Mouse (Mus musculus) limb, embryonic 15.5 days (tissue): ENCODE measurements at regions not wholly inside any gene's neighbourhood (a gene's known extent, or its start where the extent isn't known, plus 50 kb on each side); places are given as distances from the start of the nearest gene placed in this dataset.

Source experiments
- ATAC-seq: fragments of 200-750 bp; cut with Nextera tagmentation; 2 replicates; pipeline ENCODE4 v1.8.0; 2017; ENCODE audit warnings: low read depth, moderate TSS enrichment; ENCODE audit not compliant: insufficient number of reproducible peaks, low FRiP score, low TSS enrichment
- H3K27ac ChIP-seq: fragments of 300-500 bp; sonication (generic); 2 replicates; pipeline ENCODE4 v1.5.1; 2015; ENCODE audit warnings: moderate library complexity, mild to moderate bottlenecking, inconsistent platforms
- H3K27me3 ChIP-seq: fragments of 300-500 bp; sonication (generic); 2 replicates; pipeline ENCODE4 v1.6.1; 2015; ENCODE audit warnings: inconsistent platforms
- H3K36me3 ChIP-seq: fragments of 300-500 bp; sonication (generic); 2 replicates; pipeline ENCODE4 v1.6.1; 2015; ENCODE audit warnings: inconsistent platforms
- H3K4me1 ChIP-seq: fragments of 300-500 bp; sonication (generic); 2 replicates; pipeline ENCODE4 v1.6.1; 2015; ENCODE audit warnings: inconsistent platforms
- H3K4me2 ChIP-seq: fragments of 300-500 bp; sonication (generic); 2 replicates; pipeline ENCODE4 v1.6.1; 2015; ENCODE audit warnings: mild to moderate bottlenecking, inconsistent platforms
- H3K4me3 ChIP-seq: fragments of 300-500 bp; sonication (generic); 2 replicates; pipeline ENCODE4 v1.5.1; 2015; ENCODE audit warnings: mild to moderate bottlenecking, inconsistent platforms
- H3K9ac ChIP-seq: fragments of 300-500 bp; sonication (generic); 2 replicates; pipeline ENCODE4 v1.6.1; 2015; ENCODE audit warnings: inconsistent platforms
- H3K9me3 ChIP-seq: fragments of 300-500 bp; sonication (generic); 2 replicates; pipeline ENCODE4 v1.6.1; 2016; ENCODE audit warnings: inconsistent platforms
- WGBS: fragments of 180-500 bp; shearing (Covaris S2); methylation state at CpG from one replicate; pipeline ENCODE4 v1.1.7; 2015; 5-methylcytosine and 5-hydroxymethylcytosine counted together

- Histone ChIP-seq H3K36me3 (no peaks in the 10 kb centered on the region), H3K9me3 (no peaks in the 10 kb centered on the region), H3K27ac (no peak overlapping the region), H3K9ac (no peak overlapping the region), H3K27me3 (no peaks in the 10 kb centered on the region), H3K4me3 (no peak overlapping the region), H3K4me2 (no peak overlapping the region), H3K4me1 (peaks cover 47% of the 10 kb centered on the region)
- WGBS, result 25% methylated on average over 11 of the region's 11 CpGs
- no peak for ATAC-seq
These were observed 215.6 kb upstream of the Usp24 start for GRCm38 (mm10) chr4:106100211-106101025.

- Histone ChIP-seq H3K27me3 (no peaks in the 10 kb centered on the region), H3K4me2 (0 out of 2 replicates have a peak overlapping the region, but pooled peaks have one; percentile 0), H3K9ac (no peak overlapping the region), H3K4me3 (no peak overlapping the region), H3K4me1 (peaks cover 40% of the 10 kb centered on the region), H3K9me3 (no peaks in the 10 kb centered on the region), H3K36me3 (no peaks in the 10 kb centered on the region), H3K27ac (peak overlapping the region; percentile 69)
- WGBS, result 23% methylated on average over 5 of the region's 5 CpGs
- ATAC-seq, result no peak
These were observed 214.1 kb upstream of the Usp24 start for GRCm38 (mm10) chr4:106101904-106102303.

GRCm38 (mm10) chr4:106102451-106102977 is 213.5 kb upstream of the Usp24 start:
- no peaks in the 10 kb centered on the region for H3K9me3 ChIP-seq
- peaks cover 40% of the 10 kb centered on the region for H3K4me1 ChIP-seq
- WGBS, result 23% methylated on average over 7 of the region's 7 CpGs

GRCm38 (mm10) chr4:106103750-106104635 is 212.0 kb upstream of the Usp24 start:
- no peak overlapping the region for H3K4me2 ChIP-seq
- WGBS, result 44% methylated on average over 11 of the region's 11 CpGs
- no peaks in the 10 kb centered on the region for H3K9me3 ChIP-seq
- no peak overlapping the region for H3K4me3 ChIP-seq
- no peak overlapping the region for H3K9ac ChIP-seq
- no peak overlapping the region; the same call in 1 of the 2 replicates for H3K27ac ChIP-seq
- H3K36me3 ChIP-seq, result no peaks in the 10 kb centered on the region
- H3K27me3 ChIP-seq, result no peaks in the 10 kb centered on the region
- no peak for ATAC-seq
- H3K4me1 ChIP-seq, result peaks cover 40% of the 10 kb centered on the region

More at GRCm38 (mm10) chr4:106102451-106102977, 213.5 kb upstream of the Usp24 start:
- Histone ChIP-seq H3K4me3 (no peak overlapping the region), H3K9ac (no peak overlapping the region), H3K36me3 (no peaks in the 10 kb centered on the region), H3K27me3 (no peaks in the 10 kb centered on the region), H3K27ac (peak overlapping the region; percentile 69; the same call in 1 of the 2 replicates), H3K4me2 (0 out of 2 replicates have a peak overlapping the region, but pooled peaks have one; percentile 0)
- ATAC-seq, result no peak

GRCm38 (mm10) chr4:106112981-106113380 is 203.0 kb upstream of the Usp24 start:
- ATAC-seq, result no peak
- H3K9ac ChIP-seq, result no peak overlapping the region
- no peaks in the 10 kb centered on the region for H3K27me3 ChIP-seq
- no peak overlapping the region for H3K4me2 ChIP-seq
- H3K4me1 ChIP-seq, result no peaks in the 10 kb centered on the region
- H3K27ac ChIP-seq, result no peak overlapping the region
- H3K36me3 ChIP-seq, result no peaks in the 10 kb centered on the region
- H3K4me3 ChIP-seq, result no peak overlapping the region
- H3K9me3 ChIP-seq, result no peaks in the 10 kb centered on the region

- no peak for ATAC-seq
- no peak overlapping the region for H3K4me2 ChIP-seq
- no peak overlapping the region for H3K4me3 ChIP-seq
- H3K4me1 ChIP-seq, result no peaks in the 10 kb centered on the region
- H3K36me3 ChIP-seq, result no peaks in the 10 kb centered on the region
- H3K27ac ChIP-seq, result no peak overlapping the region
- H3K27me3 ChIP-seq, result no peaks in the 10 kb centered on the region
- H3K9ac ChIP-seq, result no peak overlapping the region
- no peaks in the 10 kb centered on the region for H3K9me3 ChIP-seq
These were observed 202.3 kb upstream of the Usp24 start for GRCm38 (mm10) chr4:106113747-106114146.

GRCm38 (mm10) chr4:106116611-106117010 is 199.4 kb upstream of the Usp24 start:
- no peak for ATAC-seq
- Histone ChIP-seq H3K27me3 (no peaks in the 10 kb centered on the region), H3K4me2 (no peak overlapping the region), H3K4me1 (no peaks in the 10 kb centered on the region), H3K4me3 (no peak overlapping the region), H3K9ac (no peak overlapping the region), H3K36me3 (no peaks in the 10 kb centered on the region), H3K9me3 (no peaks in the 10 kb centered on the region), H3K27ac (no peak overlapping the region)
- WGBS, result 81% methylated on average over 7 of the region's 7 CpGs

- WGBS, result 84% methylated on average over 1 of the region's 1 CpGs
- no peaks in the 10 kb centered on the region for H3K36me3 ChIP-seq
- H3K9ac ChIP-seq, result no peak overlapping the region
- H3K4me1 ChIP-seq, result no peaks in the 10 kb centered on the region; the same call in 1 of the 2 replicates
- no peaks in the 10 kb centered on the region for H3K27me3 ChIP-seq
- H3K4me3 ChIP-seq, result no peak overlapping the region
- no peak overlapping the region for H3K4me2 ChIP-seq
- H3K27ac ChIP-seq, result no peak overlapping the region
- no peak for ATAC-seq
- H3K9me3 ChIP-seq, result no peaks in the 10 kb centered on the region
These were observed 194.7 kb upstream of the Usp24 start for GRCm38 (mm10) chr4:106121306-106121705.

GRCm38 (mm10) chr4:106123038-106123654 is 192.9 kb upstream of the Usp24 start:
- no peak overlapping the region for H3K9ac ChIP-seq
- no peaks in the 10 kb centered on the region for H3K9me3 ChIP-seq
- WGBS, result 88% methylated on average over 8 of the region's 8 CpGs
- no peaks in the 10 kb centered on the region for H3K36me3 ChIP-seq
- ATAC-seq, result no peak
- H3K27ac ChIP-seq, result no peak overlapping the region
- H3K4me3 ChIP-seq, result no peak overlapping the region
- H3K27me3 ChIP-seq, result no peaks in the 10 kb centered on the region
- no peaks in the 10 kb centered on the region; the same call in 1 of the 2 replicates for H3K4me1 ChIP-seq
- no peak overlapping the region for H3K4me2 ChIP-seq

GRCm38 (mm10) chr4:106127199-106127598 is 188.8 kb upstream of the Usp24 start:
- Histone ChIP-seq H3K36me3 (no peaks in the 10 kb centered on the region), H3K4me1 (peaks cover 13% of the 10 kb centered on the region), H3K9ac (no peak overlapping the region), H3K9me3 (no peaks in the 10 kb centered on the region), H3K27me3 (no peaks in the 10 kb centered on the region), H3K4me3 (no peak overlapping the region), H3K4me2 (no peak overlapping the region), H3K27ac (no peak overlapping the region)
- WGBS, result 37% methylated on average over 5 of the region's 5 CpGs
- ATAC-seq, result no peak

GRCm38 (mm10) chr4:106127641-106128040 is 188.4 kb upstream of the Usp24 start:
- no peak overlapping the region for H3K9ac ChIP-seq
- H3K4me3 ChIP-seq, result no peak overlapping the region
- H3K27me3 ChIP-seq, result no peaks in the 10 kb centered on the region
- H3K9me3 ChIP-seq, result no peaks in the 10 kb centered on the region
- no peak for ATAC-seq
- no peak overlapping the region for H3K4me2 ChIP-seq
- H3K27ac ChIP-seq, result no peak overlapping the region
- whole genome bisulfite sequencing, result 61% methylated on average over 7 of the region's 7 CpGs
- peaks cover 13% of the 10 kb centered on the region for H3K4me1 ChIP-seq
- no peaks in the 10 kb centered on the region for H3K36me3 ChIP-seq
